Mouse (Mus musculus) limb, embryonic 11.5 days (tissue): Measurements from ENCODE around the gene Myh6. TPM values are rescaled to one million over a fixed set of nuclear protein-coding genes. Genes with fewer than 3 reads are reported as not detected.
"Not testable (repeated sequence)": the region's sequence is repeated elsewhere in the genome, so short reads cannot be mapped to it uniquely, and the experiment has no call there.

Experiments used
- ATAC-seq: fragments of 200-750 bp; cut with Nextera tagmentation; 2 replicates; pipeline ENCODE4 v1.8.0; 2017; ENCODE audit warnings: low read depth; ENCODE audit not compliant: insufficient number of reproducible peaks, low FRiP score, low TSS enrichment
- DNase-seq: peaks from one replicate; pipeline ENCODE4 v3.0.0-alpha.2; 2015; ENCODE audit warnings: low spot score
- H3K27ac ChIP-seq: fragments of 300-500 bp; sonication (generic); replicated peaks from 2 replicates; pipeline ENCODE4 v1.5.1; 2014; ENCODE audit warnings: low read depth, mild to moderate bottlenecking, low read length
- H3K27me3 ChIP-seq: fragments of 300-500 bp; sonication (generic); 2 replicates; pipeline ENCODE4 v1.6.1; 2014; ENCODE audit warnings: mild to moderate bottlenecking, low read length, mixed read lengths; ENCODE audit not compliant: control insufficient read depth, insufficient read depth
- H3K36me3 ChIP-seq: fragments of 300-500 bp; sonication (generic); 2 replicates; pipeline ENCODE4 v1.6.1; 2014; ENCODE audit warnings: mild to moderate bottlenecking, low read length, moderate library complexity, mixed read lengths; ENCODE audit not compliant: control insufficient read depth, insufficient read depth
- H3K4me1 ChIP-seq: fragments of 300-500 bp; sonication (generic); 2 replicates; pipeline ENCODE4 v1.6.1; 2014; ENCODE audit warnings: low read length, mixed read lengths; ENCODE audit not compliant: control insufficient read depth, insufficient read depth
- H3K4me2 ChIP-seq: fragments of 300-500 bp; sonication (generic); 2 replicates; pipeline ENCODE4 v1.6.1; 2014; ENCODE audit warnings: low read depth, mild to moderate bottlenecking, moderate library complexity; ENCODE audit not compliant: severe bottlenecking
- H3K4me3 ChIP-seq: fragments of 300-500 bp; sonication (generic); 2 replicates; pipeline ENCODE4 v1.5.1; 2014; ENCODE audit warnings: low read depth, low read length
- H3K9ac ChIP-seq: fragments of 300-500 bp; sonication (generic); 2 replicates; pipeline ENCODE4 v1.6.1; 2014; ENCODE audit warnings: mild to moderate bottlenecking, low read length
- H3K9me3 ChIP-seq: fragments of 300-500 bp; sonication (generic); 2 replicates; pipeline ENCODE4 v1.6.1; 2016; ENCODE audit warnings: low read length; ENCODE audit not compliant: control insufficient read depth
- WGBS: fragments of 180-500 bp; shearing (Covaris S2); extraction: QIAGEN DNeasy Blood & Tissue Kit; methylation state at CpG from one replicate; pipeline ENCODE4 v1.1.7; 2014; 5-methylcytosine and 5-hydroxymethylcytosine counted together
- polyA plus RNA-seq: library from polyadenylated mRNA; unstranded; fragments of >200 nt; fragmentation: Nextera tagmentation; extraction: Ambion mirVana; gene quantifications from 2 replicates; pipeline ENCODE4 v1.2.1, GENCODE M21; 2014

The Myh6 gene
- polyA plus RNA-seq, 1 experiment from 2014 or later: 1.7 TPM

- WGBS: 59% methylated on average over 12 of the region's 12 CpGs
Observed at GRCm38 (mm10) chr14:54950493-54950892, 16.2 kb downstream of the Myh6 start.

DNA sequence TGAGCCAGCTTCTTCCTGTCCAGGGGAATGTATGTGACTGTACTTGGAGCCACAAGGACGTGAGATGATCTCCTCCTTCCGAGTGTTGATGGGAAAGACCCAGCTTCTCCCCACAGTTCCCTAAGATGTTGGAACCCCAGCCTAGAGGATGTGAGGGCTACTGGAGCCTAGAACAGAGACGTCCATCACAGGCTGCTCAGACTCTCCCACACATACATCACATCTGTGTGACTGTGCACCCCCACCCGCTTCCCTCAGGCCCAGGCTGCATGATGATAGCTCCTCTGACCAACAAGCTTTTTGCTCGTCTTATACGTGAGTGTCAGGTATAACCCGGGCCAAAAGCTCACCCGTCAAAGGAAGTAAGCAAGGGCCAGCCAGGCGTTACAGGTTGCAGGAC, 17.9 kb downstream of the Myh6 start:
- 86% methylated on average over 9 of the region's 9 CpGs for WGBS

More at GRCm38 (mm10) chr14:54950493-54950892, 16.2 kb downstream of the Myh6 start:
- no peak overlapping the region for H3K4me3 ChIP-seq
- H3K27me3 ChIP-seq: peaks cover 4% of the 10 kb centered on the region; the same call in 1 of the 2 replicates
- H3K4me1 ChIP-seq: no peaks in the 10 kb centered on the region
- no peak for ATAC-seq
- no peaks in the 10 kb centered on the region for H3K9me3 ChIP-seq
- no peaks in the 10 kb centered on the region for H3K36me3 ChIP-seq
- no peak overlapping the region for H3K4me2 ChIP-seq
- H3K27ac ChIP-seq: no peak overlapping the region
- no peak overlapping the region for H3K9ac ChIP-seq
- DNase-seq: no peak

DNA sequence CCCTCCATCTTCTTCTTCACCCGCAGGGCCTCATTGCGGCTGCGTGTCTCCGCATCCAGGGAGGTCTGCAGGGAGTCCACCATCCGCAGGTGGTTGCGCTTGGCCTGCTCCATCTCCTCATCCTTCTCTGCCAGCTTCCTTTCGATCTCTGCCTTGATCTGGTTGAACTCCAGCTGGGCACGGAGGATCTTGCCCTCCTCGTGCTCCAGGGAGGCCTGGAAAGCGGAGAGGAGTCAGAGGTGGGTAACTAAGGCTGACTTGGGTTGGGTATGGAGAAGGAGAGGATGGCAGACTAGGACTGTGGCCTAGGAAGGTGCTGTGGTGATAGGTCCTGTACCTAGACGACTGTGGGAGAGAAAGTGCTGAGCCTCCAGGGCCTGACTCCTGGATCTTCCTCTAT, 19.7 kb downstream of the Myh6 start:
- 88% methylated on average over 11 of the region's 11 CpGs for WGBS
- H3K9me3 ChIP-seq, H3K36me3 ChIP-seq, H3K27me3 ChIP-seq, H3K4me2 ChIP-seq, DNase-seq, H3K4me1 ChIP-seq, ATAC-seq, H3K9ac ChIP-seq, H3K27ac ChIP-seq, H3K4me3 ChIP-seq: not testable (repeated sequence)

More for the DNA sequence above, 17.9 kb downstream of the Myh6 start:
- no peak for ATAC-seq
- Histone ChIP-seq H3K4me3 (no peak overlapping the region), H3K9me3 (no peaks in the 10 kb centered on the region), H3K4me2 (no peak overlapping the region), H3K9ac (no peak overlapping the region), H3K4me1 (no peaks in the 10 kb centered on the region), H3K27ac (no peak overlapping the region), H3K27me3 (peaks cover 4% of the 10 kb centered on the region; the same call in 1 of the 2 replicates), H3K36me3 (no peaks in the 10 kb centered on the region)
- no peak for DNase-seq

DNA sequence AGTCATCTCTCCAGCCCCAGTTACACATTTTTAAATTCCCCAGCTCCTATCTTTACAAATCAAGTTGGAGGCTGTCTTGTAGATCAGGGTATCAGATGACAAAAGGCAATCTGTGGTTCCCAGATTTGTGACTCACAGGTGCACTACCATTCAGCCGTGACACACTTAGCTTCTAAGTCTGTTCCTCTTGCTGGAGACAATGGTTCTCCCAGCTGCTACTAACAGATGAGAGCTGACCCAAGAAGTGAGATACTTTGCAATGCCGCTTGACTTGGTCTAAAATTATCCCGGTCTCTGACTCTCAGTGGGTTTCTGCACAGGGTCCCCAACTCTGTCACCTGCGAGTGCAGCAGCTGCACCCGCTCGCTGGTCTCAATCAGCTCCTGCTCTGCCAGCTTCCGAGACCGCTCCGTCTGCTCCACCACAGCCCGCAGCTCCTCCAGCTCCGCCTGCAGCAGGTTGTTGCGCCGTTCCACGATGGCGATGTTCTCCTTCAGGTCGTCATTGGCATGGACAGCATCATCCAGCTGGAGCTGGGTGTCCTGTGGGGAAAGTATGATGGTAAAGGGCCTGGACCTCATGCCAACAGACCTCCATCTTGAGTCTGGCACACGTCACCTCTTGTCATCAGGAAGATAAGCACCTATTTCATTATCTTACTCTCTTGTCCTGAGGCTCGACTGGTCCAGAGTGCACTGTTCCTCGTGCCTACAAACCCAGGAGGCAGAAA, 20.6 kb downstream of the Myh6 start:
- no peaks in the 10 kb centered on the region for H3K27me3 ChIP-seq
- no peak for DNase-seq
- H3K4me2 ChIP-seq: no peak overlapping the region
- H3K4me3 ChIP-seq: no peak overlapping the region
- no peak overlapping the region for H3K27ac ChIP-seq
- H3K36me3 ChIP-seq: no peaks in the 10 kb centered on the region
- no peaks in the 10 kb centered on the region for H3K4me1 ChIP-seq
- H3K9ac ChIP-seq: no peak overlapping the region
- ATAC-seq: no peak
- no peaks in the 10 kb centered on the region for H3K9me3 ChIP-seq
- 79% methylated on average over 19 of the region's 19 CpGs for WGBS

- no peak for DNase-seq
- 68% methylated on average over 2 of the region's 2 CpGs for WGBS
- no peak overlapping the region for H3K4me3 ChIP-seq
- no peaks in the 10 kb centered on the region for H3K9me3 ChIP-seq
- H3K9ac ChIP-seq: no peak overlapping the region
- no peaks in the 10 kb centered on the region for H3K36me3 ChIP-seq
- no peaks in the 10 kb centered on the region for H3K4me1 ChIP-seq
- no peak overlapping the region for H3K27ac ChIP-seq
- H3K27me3 ChIP-seq: no peaks in the 10 kb centered on the region
- no peak overlapping the region for H3K4me2 ChIP-seq
- no peak for ATAC-seq
Observed at GRCm38 (mm10) chr14:54944939-54945338, 21.8 kb downstream of the Myh6 start.

- 93% methylated on average over 7 of the region's 7 CpGs for WGBS
- no peak for ATAC-seq
- H3K36me3 ChIP-seq: no peaks in the 10 kb centered on the region
Observed at GRCm38 (mm10) chr14:54943971-54944370, 22.8 kb downstream of the Myh6 start.

GRCm38 (mm10) chr14:54942479-54942878, 24.2 kb downstream of the Myh6 start:
- WGBS: 91% methylated on average over 8 of the region's 8 CpGs
- no peaks in the 10 kb centered on the region for H3K36me3 ChIP-seq
- H3K27me3 ChIP-seq: no peaks in the 10 kb centered on the region
- no peaks in the 10 kb centered on the region for H3K4me1 ChIP-seq
- no peak overlapping the region for H3K9ac ChIP-seq
- no peak overlapping the region for H3K4me3 ChIP-seq
- H3K9me3 ChIP-seq: no peaks in the 10 kb centered on the region
- no peak overlapping the region for H3K27ac ChIP-seq
- DNase-seq: no peak
- no peak for ATAC-seq
- no peak overlapping the region for H3K4me2 ChIP-seq

More at GRCm38 (mm10) chr14:54943971-54944370, 22.8 kb downstream of the Myh6 start:
- H3K27ac ChIP-seq: no peak overlapping the region
- no peaks in the 10 kb centered on the region for H3K9me3 ChIP-seq
- H3K4me1 ChIP-seq: no peaks in the 10 kb centered on the region
- H3K4me3 ChIP-seq: no peak overlapping the region
- no peak overlapping the region for H3K9ac ChIP-seq
- DNase-seq: no peak
- H3K4me2 ChIP-seq: no peak overlapping the region
- H3K27me3 ChIP-seq: no peaks in the 10 kb centered on the region

DNA sequence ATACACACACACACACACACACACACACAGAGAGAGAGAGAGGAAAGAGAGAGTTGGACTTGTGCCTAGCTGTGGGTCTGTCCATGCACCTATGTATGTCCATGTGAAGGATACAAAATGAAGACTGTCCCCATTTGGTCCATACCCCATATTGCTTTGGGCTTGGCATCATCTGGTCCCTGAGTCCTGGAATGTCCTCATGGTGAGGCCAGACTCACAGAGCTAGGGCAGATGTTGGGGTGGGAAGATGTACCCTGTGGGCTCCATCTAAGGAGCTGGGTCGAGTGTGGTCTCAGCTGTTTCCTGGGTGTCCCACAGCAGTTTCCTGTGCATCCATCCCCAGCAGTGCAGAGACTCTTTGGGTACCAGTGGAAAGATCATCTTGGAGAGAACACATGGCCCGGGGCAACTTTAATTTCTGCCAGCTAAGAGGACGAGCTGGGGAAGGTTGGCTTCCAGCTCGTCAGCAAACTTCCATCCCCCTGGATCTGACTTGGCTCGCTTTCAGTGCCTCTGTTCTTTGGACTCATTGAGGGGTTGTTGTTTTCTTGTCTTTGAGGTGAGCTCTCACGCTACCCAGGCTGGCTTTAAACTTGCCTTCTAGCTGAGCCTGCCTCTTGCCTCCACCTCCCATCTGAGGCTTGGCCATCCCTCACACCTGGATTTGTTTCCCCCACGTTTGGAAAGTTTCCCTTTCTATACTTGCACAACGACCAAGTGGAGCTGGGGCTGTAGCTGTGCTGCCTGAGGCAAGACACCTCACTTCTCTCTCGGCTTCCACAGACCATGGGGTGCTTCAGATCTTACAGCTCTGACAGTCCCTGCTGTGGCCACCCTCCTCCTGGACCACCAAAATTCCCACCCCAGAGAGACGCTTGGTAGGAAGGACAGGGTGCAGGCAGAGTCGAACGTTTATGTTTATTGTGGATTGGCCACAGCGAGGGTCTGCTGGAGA, 25.4 kb downstream of the Myh6 start:
- Histone ChIP-seq H3K27me3 (no peaks in the 10 kb centered on the region), H3K9ac (no peak overlapping the region), H3K4me3 (no peak overlapping the region), H3K9me3 (no peaks in the 10 kb centered on the region), H3K4me2 (no peak overlapping the region), H3K4me1 (0 out of 2 replicates have a peak, but pooled peaks cover 3% of the 10 kb centered on the region), H3K27ac (no peak overlapping the region), H3K36me3 (no peaks in the 10 kb centered on the region)
- WGBS: 62% methylated on average over 13 of the region's 13 CpGs
- ATAC-seq (no peak), DNase-seq (no peak)
